Mouse (Mus musculus) midbrain, embryonic 16.5 days (tissue): ENCODE results near the gene Krtap17-1. TPM values are rescaled to one million over a fixed set of nuclear protein-coding genes. Genes with fewer than 3 reads are reported as not detected.

Source experiments
- ATAC-seq: fragments of 200-750 bp; cut with Nextera tagmentation; 2 replicates; pipeline ENCODE4 v1.8.0; 2017; ENCODE audit warnings: moderate TSS enrichment
- H3K27ac ChIP-seq: fragments of 300-500 bp; sonication (generic); 2 replicates; pipeline ENCODE4 v1.5.1; 2014; ENCODE audit warnings: mild to moderate bottlenecking, low read length, mixed read lengths
- H3K27me3 ChIP-seq: fragments of 300-500 bp; sonication (generic); 2 replicates; pipeline ENCODE4 v1.6.1; 2014; ENCODE audit warnings: low read depth, low read length, mixed read lengths; ENCODE audit not compliant: control insufficient read depth, insufficient read depth
- H3K36me3 ChIP-seq: fragments of 300-500 bp; sonication (generic); 2 replicates; pipeline ENCODE4 v1.6.1; 2014; ENCODE audit warnings: mild to moderate bottlenecking, low read length, moderate library complexity, mixed read lengths; ENCODE audit not compliant: control insufficient read depth, insufficient read depth
- H3K4me1 ChIP-seq: fragments of 300-500 bp; sonication (generic); 2 replicates; pipeline ENCODE4 v1.6.1; 2014; ENCODE audit warnings: mild to moderate bottlenecking, low read length, mixed read lengths; ENCODE audit not compliant: control insufficient read depth, insufficient read depth
- H3K4me2 ChIP-seq: fragments of 300-500 bp; sonication (generic); 2 replicates; pipeline ENCODE4 v1.6.1; 2014; ENCODE audit warnings: mild to moderate bottlenecking, low read length, mixed read lengths
- H3K4me3 ChIP-seq: fragments of 300-500 bp; sonication (generic); 2 replicates; pipeline ENCODE4 v1.5.1; 2014; ENCODE audit warnings: low read depth, mild to moderate bottlenecking, low read length, moderate library complexity, mixed read lengths
- H3K9ac ChIP-seq: fragments of 300-500 bp; sonication (generic); 2 replicates; pipeline ENCODE4 v1.6.1; 2014; ENCODE audit warnings: low read depth, low read length, mixed read lengths
- H3K9me3 ChIP-seq: fragments of 300-500 bp; sonication (generic); replicated peaks from 2 replicates; pipeline ENCODE4 v1.6.1; 2014; ENCODE audit warnings: mild to moderate bottlenecking, low read length, mixed read lengths; ENCODE audit not compliant: control insufficient read depth, poor library complexity, severe bottlenecking
- WGBS: fragments of 180-500 bp; shearing (Covaris S2); extraction: QIAGEN DNeasy Blood & Tissue Kit; methylation state at CpG from one replicate; pipeline ENCODE4 v1.1.7; 2014; 5-methylcytosine and 5-hydroxymethylcytosine counted together
- polyA plus RNA-seq: library from polyadenylated mRNA; unstranded; fragments of >200 nt; fragmentation: Nextera tagmentation; extraction: Ambion mirVana; gene quantifications from 2 replicates; pipeline ENCODE4 v1.2.1, GENCODE M21; 2015

Gene Krtap17-1
- 0.84 and 1.4 TPM in 2 replicates for polyA plus RNA-seq

- ATAC-seq, result 0 out of 2 replicates have a peak, but pooled peaks have one; percentile 39
Measured at GRCm38 (mm10) chr11:99993620-99994383, at the start of gene Krtap17-1. TSS of gene Krtap17-1 (minus strand) at chr11:99993994.

DNA sequence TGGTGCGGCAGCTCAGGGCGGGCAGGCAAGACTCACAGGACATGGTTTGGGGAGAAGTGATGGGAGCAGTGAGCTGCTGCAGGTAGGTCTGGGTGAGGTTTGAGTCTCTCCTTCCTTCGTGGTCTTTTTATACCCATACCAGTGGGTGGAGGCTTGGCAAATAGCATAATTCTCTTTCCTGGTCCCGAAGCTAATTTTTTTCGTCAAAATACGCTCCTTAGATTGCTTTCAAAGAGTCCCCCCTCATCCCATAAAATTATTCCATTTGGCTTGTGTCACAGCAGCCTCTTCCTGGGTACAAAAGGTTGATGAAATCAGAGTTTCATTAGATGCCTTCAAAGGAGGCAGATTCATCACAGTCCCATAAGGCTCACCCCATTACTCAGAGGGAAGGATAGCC lies 47.7 kb upstream of the Krtap17-1 start, which contains the start of gene Krt34:
Krt34 (minus strand) TSS at position 101 of the 400 bp plus-strand sequence.
- 91% methylated on average over 6 of the region's 6 CpGs for WGBS
- H3K4me1 ChIP-seq, result no peaks in the 10 kb centered on the region
- no peak within 1 kb of the TSS for H3K4me2 ChIP-seq
- H3K9ac ChIP-seq, result no peak within 1 kb of the TSS
- no peak for ATAC-seq
- no peaks in the 10 kb centered on the region for H3K36me3 ChIP-seq
- H3K27ac ChIP-seq, result no peak within 1 kb of the TSS
- H3K27me3 ChIP-seq, result no peaks in the 10 kb centered on the region
- H3K9me3 ChIP-seq, result no peaks in the 10 kb centered on the region
- no peak within 1 kb of the TSS for H3K4me3 ChIP-seq

More at GRCm38 (mm10) chr11:99993620-99994383, at the start of gene Krtap17-1:
- Histone ChIP-seq H3K4me2 (peak within 1 kb of the TSS; percentile 53), H3K4me1 (0 out of 2 replicates have a peak, but pooled peaks cover 4% of the 10 kb centered on the region), H3K4me3 (peak within 1 kb of the TSS; percentile 30), H3K9me3 (no peaks in the 10 kb centered on the region), H3K9ac (peak within 1 kb of the TSS; percentile 62), H3K27ac (no peak within 1 kb of the TSS), H3K36me3 (no peaks in the 10 kb centered on the region), H3K27me3 (no peaks in the 10 kb centered on the region)
- 26% methylated on average over 26 of the region's 26 CpGs for WGBS

DNA sequence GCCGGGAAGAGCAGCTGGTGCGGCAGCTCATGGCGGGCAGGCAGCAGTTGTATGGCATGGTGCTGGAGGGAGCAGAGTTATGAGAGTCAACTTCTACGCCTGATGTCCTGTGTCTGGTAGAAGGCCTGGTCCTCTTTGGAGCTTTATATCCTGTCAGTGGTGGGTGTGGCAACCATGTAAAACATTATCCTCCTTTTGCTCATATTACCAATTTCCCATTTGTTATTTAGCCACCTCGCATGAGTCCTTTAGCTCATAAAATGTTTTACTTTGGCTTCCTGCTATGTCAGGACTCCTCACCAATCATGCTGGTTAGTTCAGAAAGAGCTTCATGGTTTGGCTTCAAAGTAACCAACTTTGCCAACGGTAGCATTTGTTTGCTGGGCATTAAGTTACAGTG lies 36.0 kb upstream of the Krtap17-1 start, which contains the start of gene Krt33b:
Krt33b (minus strand) TSS at position 101 of the 400 bp plus-strand sequence.
- no peaks in the 10 kb centered on the region for H3K4me1 ChIP-seq
- H3K27me3 ChIP-seq, result no peaks in the 10 kb centered on the region
- H3K9me3 ChIP-seq, result no peaks in the 10 kb centered on the region
- no peak within 1 kb of the TSS for H3K27ac ChIP-seq
- H3K9ac ChIP-seq, result no peak within 1 kb of the TSS
- H3K4me3 ChIP-seq, result no peak within 1 kb of the TSS
- no peak for ATAC-seq
- no peaks in the 10 kb centered on the region for H3K36me3 ChIP-seq
- H3K4me2 ChIP-seq, result no peak within 1 kb of the TSS
- 91% methylated on average over 6 of the region's 6 CpGs for WGBS

GRCm38 (mm10) chr11:100021438-100021837 lies 27.6 kb upstream of the Krtap17-1 start:
- Histone ChIP-seq H3K27ac (no peak overlapping the region), H3K36me3 (no peaks in the 10 kb centered on the region), H3K4me3 (no peak overlapping the region), H3K4me2 (no peak overlapping the region), H3K4me1 (no peaks in the 10 kb centered on the region), H3K27me3 (no peaks in the 10 kb centered on the region), H3K9me3 (no peaks in the 10 kb centered on the region), H3K9ac (no peak overlapping the region)
- WGBS, result 81% methylated on average over 5 of the region's 5 CpGs
- ATAC-seq, result no peak

GRCm38 (mm10) chr11:100019466-100019865 lies 25.7 kb upstream of the Krtap17-1 start:
- Histone ChIP-seq H3K36me3 (no peaks in the 10 kb centered on the region), H3K4me3 (no peak overlapping the region), H3K9me3 (no peaks in the 10 kb centered on the region), H3K4me2 (no peak overlapping the region), H3K27me3 (no peaks in the 10 kb centered on the region), H3K4me1 (no peaks in the 10 kb centered on the region), H3K27ac (no peak overlapping the region), H3K9ac (no peak overlapping the region)
- no peak for ATAC-seq
- 100% methylated on average over 1 of the region's 1 CpGs for WGBS

- Histone ChIP-seq H3K9ac (no peak within 1 kb of the TSS), H3K4me3 (no peak within 1 kb of the TSS), H3K4me1 (no peaks in the 10 kb centered on the region), H3K4me2 (no peak within 1 kb of the TSS), H3K36me3 (no peaks in the 10 kb centered on the region), H3K27ac (no peak within 1 kb of the TSS), H3K9me3 (no peaks in the 10 kb centered on the region), H3K27me3 (no peaks in the 10 kb centered on the region)
- no peak for ATAC-seq
- WGBS, result 82% methylated on average over 4 of the region's 4 CpGs
Measured at GRCm38 (mm10) chr11:100016112-100016511, 22.3 kb upstream of the Krtap17-1 start, which contains the start of gene Krt33a. TSS of gene Krt33a (minus strand) at chr11:100016212.

DNA sequence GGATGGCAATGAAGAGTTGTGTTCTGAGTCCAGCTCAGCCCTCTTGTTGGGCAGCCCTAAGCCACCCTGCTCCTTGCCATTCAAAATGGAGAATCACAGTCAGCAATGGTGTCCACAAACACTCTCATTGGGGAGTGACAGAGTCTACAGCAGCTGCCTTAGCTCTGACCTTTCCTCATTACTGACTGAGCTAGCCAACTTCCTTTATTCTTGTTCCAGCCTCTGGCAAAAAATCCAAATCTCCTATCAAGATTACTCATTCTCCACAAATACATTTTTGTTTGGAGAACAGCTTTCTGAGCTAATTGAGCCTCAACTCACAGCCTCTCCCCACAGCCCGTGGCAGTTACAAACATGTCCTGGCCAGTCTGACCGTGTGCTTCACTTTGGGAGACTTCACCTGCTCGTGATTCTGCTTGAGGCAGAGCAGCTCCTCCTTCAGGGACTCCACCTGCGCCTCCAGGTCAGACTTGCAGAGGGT lies 19.9 kb upstream of the Krtap17-1 start:
- Histone ChIP-seq H3K27me3 (no peaks in the 10 kb centered on the region), H3K9ac (no peak overlapping the region), H3K9me3 (no peaks in the 10 kb centered on the region), H3K36me3 (no peaks in the 10 kb centered on the region), H3K27ac (no peak overlapping the region), H3K4me3 (no peak overlapping the region), H3K4me1 (no peaks in the 10 kb centered on the region), H3K4me2 (no peak overlapping the region)
- WGBS, result 84% methylated on average over 4 of the region's 4 CpGs
- no peak for ATAC-seq

- Histone ChIP-seq H3K4me3 (no peak overlapping the region), H3K27me3 (no peaks in the 10 kb centered on the region), H3K9me3 (no peaks in the 10 kb centered on the region), H3K27ac (no peak overlapping the region), H3K4me2 (no peak overlapping the region), H3K36me3 (no peaks in the 10 kb centered on the region), H3K9ac (no peak overlapping the region), H3K4me1 (no peaks in the 10 kb centered on the region)
- ATAC-seq, result no peak
- WGBS, result 83% methylated on average over 5 of the region's 5 CpGs
Measured at GRCm38 (mm10) chr11:100010682-100011081, 16.9 kb upstream of the Krtap17-1 start.

DNA sequence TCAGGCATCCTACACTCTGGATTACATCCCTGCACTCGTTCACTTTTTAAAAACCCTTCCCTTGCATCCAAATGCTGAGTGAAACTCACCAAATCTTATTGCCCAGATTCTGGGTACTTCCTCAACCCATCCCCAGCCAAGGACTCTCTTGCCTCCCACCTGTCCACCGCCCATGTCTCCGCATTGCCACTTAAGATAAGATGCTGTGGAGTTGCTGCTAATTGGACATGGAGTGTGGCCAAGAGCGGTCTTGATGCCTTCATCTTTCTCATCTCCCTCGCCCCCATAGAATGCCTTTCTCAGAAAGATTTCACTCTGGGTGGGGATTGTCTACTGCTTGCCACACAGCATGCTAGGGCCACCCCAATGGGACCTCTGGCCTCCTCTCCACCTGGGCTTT lies 14.5 kb upstream of the Krtap17-1 start:
- no peak for ATAC-seq
- Histone ChIP-seq H3K4me1 (no peaks in the 10 kb centered on the region), H3K9me3 (no peaks in the 10 kb centered on the region), H3K27me3 (no peaks in the 10 kb centered on the region), H3K27ac (no peak overlapping the region), H3K4me2 (no peak overlapping the region), H3K4me3 (no peak overlapping the region), H3K9ac (no peak overlapping the region), H3K36me3 (no peaks in the 10 kb centered on the region)
- 84% methylated on average over 5 of the region's 5 CpGs for WGBS
